Mouse (Mus musculus): ENCODE data around the gene Hdgfl2. TPM values are rescaled to one million over a fixed set of nuclear protein-coding genes. Genes with fewer than 3 reads are reported as not detected.
"Not testable (repeated sequence)": the region's sequence is repeated elsewhere in the genome, so short reads cannot be mapped to it uniquely, and the experiment has no call there.

Hdgfl2 gene
- polyA plus RNA-seq, 1 experiment from 2014 or later = 173 TPM

- no peak for ATAC-seq (ENCODE audit: insufficient number of reproducible peaks, insufficient read depth, low FRiP score, low TSS enrichment)
- no peaks in the 10 kb centered on the region for H3K27me3 ChIP-seq
- no peaks in the 10 kb centered on the region for H3K9me3 ChIP-seq
- H3K36me3 ChIP-seq = peaks cover 14% of the 10 kb centered on the region
- H3K4me1 ChIP-seq = peaks cover 35% of the 10 kb centered on the region
- peak overlapping the region; percentile 55 for H3K4me2 ChIP-seq (replicated peaks)
- peak overlapping the region; percentile 90; the same call in 1 of the 2 replicates for H3K9ac ChIP-seq
- H3K27ac ChIP-seq = no peak overlapping the region
- H3K4me3 ChIP-seq = peak overlapping the region; percentile 80; the same call in 1 of the 2 replicates
- 34% methylated on average over 13 of the region's 13 CpGs for WGBS
These were observed 42.5 kb upstream of the Hdgfl2 start for GRCm38 (mm10) chr17:56036901-56037287.

- H3K4me1 ChIP-seq = peaks cover 32% of the 10 kb centered on the region
- no peak overlapping the region for H3K9ac ChIP-seq
- no peak for ATAC-seq (ENCODE audit: insufficient number of reproducible peaks, insufficient read depth, low FRiP score, low TSS enrichment)
- H3K27ac ChIP-seq = no peak overlapping the region
- 89% methylated on average over 8 of the region's 8 CpGs for WGBS
- no peak overlapping the region for H3K4me3 ChIP-seq
- H3K27me3 ChIP-seq = no peaks in the 10 kb centered on the region
- H3K4me2 ChIP-seq (replicated peaks) = no peak overlapping the region
- no peaks in the 10 kb centered on the region for H3K9me3 ChIP-seq
- peaks cover 12% of the 10 kb centered on the region for H3K36me3 ChIP-seq
These were observed 40.7 kb upstream of the Hdgfl2 start for GRCm38 (mm10) chr17:56038583-56039261.

GRCm38 (mm10) chr17:56039345-56039744 is 40.1 kb upstream of the Hdgfl2 start:
- Histone ChIP-seq H3K4me2 (replicated peaks) (peak overlapping the region; percentile 73), H3K4me1 (peaks cover 27% of the 10 kb centered on the region), H3K9ac (no peak overlapping the region), H3K4me3 (no peak overlapping the region), H3K27me3 (no peaks in the 10 kb centered on the region), H3K36me3 (peaks cover 14% of the 10 kb centered on the region), H3K9me3 (no peaks in the 10 kb centered on the region), H3K27ac (no peak overlapping the region)
- no peak for ATAC-seq (ENCODE audit: insufficient number of reproducible peaks, insufficient read depth, low FRiP score, low TSS enrichment)
- WGBS = 77% methylated on average over 4 of the region's 4 CpGs

GRCm38 (mm10) chr17:56040030-56040856 is 39.2 kb upstream of the Hdgfl2 start, which contains the start of gene Chaf1a:
Chaf1a (plus strand) TSS chr17:56040439.
- Histone ChIP-seq H3K4me1 (peaks cover 18% of the 10 kb centered on the region), H3K27me3 (no peaks in the 10 kb centered on the region), H3K36me3 (peaks cover 20% of the 10 kb centered on the region), H3K4me3 (peak within 1 kb of the TSS; percentile 83), H3K9ac (peak within 1 kb of the TSS; percentile 83), H3K27ac (peak within 1 kb of the TSS; percentile 84), H3K9me3 (no peaks in the 10 kb centered on the region), H3K4me2 (replicated peaks) (peak within 1 kb of the TSS; percentile 73)
- ATAC-seq (ENCODE audit: insufficient number of reproducible peaks, insufficient read depth, low FRiP score, low TSS enrichment) = peak; percentile 83
- WGBS = under 1% methylated on average over 68 of the region's 68 CpGs

GRCm38 (mm10) chr17:56040857-56041163 is 38.6 kb upstream of the Hdgfl2 start:
- Histone ChIP-seq H3K4me3 (peak overlapping the region; percentile 83), H3K36me3 (peaks cover 25% of the 10 kb centered on the region), H3K4me1 (peaks cover 14% of the 10 kb centered on the region), H3K9me3 (no peaks in the 10 kb centered on the region), H3K27ac (peak overlapping the region; percentile 84), H3K27me3 (no peaks in the 10 kb centered on the region), H3K9ac (peak overlapping the region; percentile 83), H3K4me2 (replicated peaks) (peak overlapping the region; percentile 73)
- 1% methylated on average over 12 of the region's 12 CpGs for WGBS
- ATAC-seq (ENCODE audit: insufficient number of reproducible peaks, insufficient read depth, low FRiP score, low TSS enrichment) = no peak

- Histone ChIP-seq H3K4me2 (replicated peaks) (no peak overlapping the region), H3K4me3 (no peak overlapping the region), H3K9ac (no peak overlapping the region), H3K27ac (no peak overlapping the region), H3K27me3 (no peaks in the 10 kb centered on the region), H3K4me1 (no peaks in the 10 kb centered on the region), H3K9me3 (no peaks in the 10 kb centered on the region), H3K36me3 (peaks cover 79% of the 10 kb centered on the region)
- WGBS = 86% methylated on average over 5 of the region's 5 CpGs
- ATAC-seq (ENCODE audit: insufficient number of reproducible peaks, insufficient read depth, low FRiP score, low TSS enrichment) = 0 out of 2 replicates have a peak, but pooled peaks have one; percentile 62
These were observed 28.1 kb upstream of the Hdgfl2 start for GRCm38 (mm10) chr17:56051369-56051768.

- ATAC-seq (ENCODE audit: insufficient number of reproducible peaks, insufficient read depth, low FRiP score, low TSS enrichment) = no peak
- no peak overlapping the region for H3K4me3 ChIP-seq
- H3K9me3 ChIP-seq = no peaks in the 10 kb centered on the region
- no peaks in the 10 kb centered on the region for H3K4me1 ChIP-seq
- no peaks in the 10 kb centered on the region for H3K27me3 ChIP-seq
- H3K4me2 ChIP-seq (replicated peaks) = no peak overlapping the region
- no peak overlapping the region for H3K9ac ChIP-seq
- H3K36me3 ChIP-seq = peaks cover 77% of the 10 kb centered on the region
- H3K27ac ChIP-seq = no peak overlapping the region
These were observed 24.5 kb upstream of the Hdgfl2 start for GRCm38 (mm10) chr17:56054938-56055337.

GRCm38 (mm10) chr17:56055945-56056678 is 23.3 kb upstream of the Hdgfl2 start:
- Histone ChIP-seq H3K4me3 (no peak overlapping the region), H3K4me1 (no peaks in the 10 kb centered on the region), H3K9me3 (no peaks in the 10 kb centered on the region), H3K36me3 (peaks cover 77% of the 10 kb centered on the region), H3K27ac (no peak overlapping the region), H3K4me2 (replicated peaks) (no peak overlapping the region), H3K27me3 (no peaks in the 10 kb centered on the region), H3K9ac (peak overlapping the region; percentile 9; the same call in 1 of the 2 replicates)
- 73% methylated on average over 4 of the region's 4 CpGs for WGBS
- ATAC-seq (ENCODE audit: insufficient number of reproducible peaks, insufficient read depth, low FRiP score, low TSS enrichment) = no peak

GRCm38 (mm10) chr17:56057381-56058120 is 21.9 kb upstream of the Hdgfl2 start:
- Histone ChIP-seq H3K27ac (no peak overlapping the region), H3K4me3 (no peak overlapping the region), H3K9me3 (no peaks in the 10 kb centered on the region), H3K9ac (no peak overlapping the region), H3K27me3 (no peaks in the 10 kb centered on the region), H3K4me2 (replicated peaks) (no peak overlapping the region), H3K4me1 (no peaks in the 10 kb centered on the region), H3K36me3 (peaks cover 83% of the 10 kb centered on the region)
- 75% methylated on average over 11 of the region's 11 CpGs for WGBS
- ATAC-seq (ENCODE audit: insufficient number of reproducible peaks, insufficient read depth, low FRiP score, low TSS enrichment) = no peak

- 93% methylated on average over 7 of the region's 7 CpGs for WGBS
- H3K27ac ChIP-seq = no peak overlapping the region
- no peak overlapping the region for H3K9ac ChIP-seq
- no peaks in the 10 kb centered on the region for H3K9me3 ChIP-seq
- ATAC-seq (ENCODE audit: insufficient number of reproducible peaks, insufficient read depth, low FRiP score, low TSS enrichment) = no peak
- no peak overlapping the region for H3K4me3 ChIP-seq
- peaks cover 98% of the 10 kb centered on the region for H3K36me3 ChIP-seq
- H3K4me2 ChIP-seq (replicated peaks) = no peak overlapping the region
- H3K4me1 ChIP-seq = no peaks in the 10 kb centered on the region
- H3K27me3 ChIP-seq = no peaks in the 10 kb centered on the region
These were observed 17.4 kb upstream of the Hdgfl2 start for GRCm38 (mm10) chr17:56062081-56062480.

- not testable (repeated sequence) for H3K4me1 ChIP-seq; H3K4me2 ChIP-seq (replicated peaks); H3K27ac ChIP-seq; H3K9me3 ChIP-seq; ATAC-seq (ENCODE audit: insufficient number of reproducible peaks, insufficient read depth, low FRiP score, low TSS enrichment); H3K9ac ChIP-seq; H3K4me3 ChIP-seq; H3K27me3 ChIP-seq
- WGBS = 82% methylated on average over 6 of the region's 6 CpGs
- peaks cover 99% of the 10 kb centered on the region for H3K36me3 ChIP-seq
These were observed 13.7 kb upstream of the Hdgfl2 start for GRCm38 (mm10) chr17:56065715-56066114.
